Mouse (Mus musculus) intestine, embryonic 16.5 days (tissue): ENCODE measurements around the gene Spats2. TPM values are rescaled to one million over a fixed set of nuclear protein-coding genes. Genes with fewer than 3 reads are reported as not detected.
A peak's percentile ranks its signal among the peaks of the same experiment; 100 is the strongest.

Source experiments
- ATAC-seq: fragments of 200-750 bp; cut with Nextera tagmentation; 2 replicates; pipeline ENCODE4 v1.8.0; 2017; ENCODE audit warnings: moderate TSS enrichment, moderate library complexity
- H3K27ac ChIP-seq: fragments of 300-500 bp; sonication (generic); 2 replicates; pipeline ENCODE4 v1.5.1; 2014; ENCODE audit warnings: mild to moderate bottlenecking, low read length
- H3K27me3 ChIP-seq: fragments of 300-500 bp; sonication (generic); replicated peaks from 2 replicates; pipeline ENCODE4 v1.6.1; 2014; ENCODE audit warnings: low read length, control low read depth, mixed read lengths; ENCODE audit not compliant: control insufficient read depth, insufficient read depth
- H3K36me3 ChIP-seq: fragments of 300-500 bp; sonication (generic); 2 replicates; pipeline ENCODE4 v1.6.1; 2014; ENCODE audit warnings: low read length, control low read depth; ENCODE audit not compliant: control insufficient read depth, insufficient read depth
- H3K4me1 ChIP-seq: fragments of 300-500 bp; sonication (generic); 2 replicates; pipeline ENCODE4 v1.6.1; 2014; ENCODE audit warnings: low read length, control low read depth, mixed read lengths; ENCODE audit not compliant: control insufficient read depth, insufficient read depth
- H3K4me2 ChIP-seq: fragments of 300-500 bp; sonication (generic); 2 replicates; pipeline ENCODE4 v1.6.1; 2014; ENCODE audit warnings: low read depth, low read length, control low read depth
- H3K4me3 ChIP-seq: fragments of 300-500 bp; sonication (generic); 2 replicates; pipeline ENCODE4 v1.5.1; 2014; ENCODE audit warnings: mild to moderate bottlenecking, low read length
- H3K9ac ChIP-seq: fragments of 300-500 bp; sonication (generic); 2 replicates; pipeline ENCODE4 v1.6.1; 2014; ENCODE audit warnings: low read depth, low read length
- H3K9me3 ChIP-seq: fragments of 300-500 bp; sonication (generic); 2 replicates; pipeline ENCODE4 v1.6.1; 2016; ENCODE audit warnings: low read length, control low read depth; ENCODE audit not compliant: control insufficient read depth
- WGBS: fragments of 180-500 bp; shearing (Covaris S2); extraction: QIAGEN DNeasy Blood & Tissue Kit; methylation state at CpG from one replicate; pipeline ENCODE4 v1.1.7; 2014; 5-methylcytosine and 5-hydroxymethylcytosine counted together
- polyA plus RNA-seq: library from polyadenylated mRNA; unstranded; fragments of >200 nt; fragmentation: Nextera tagmentation; extraction: Ambion mirVana; gene quantifications from 2 replicates; pipeline ENCODE4 v1.2.1, GENCODE M21; 2015

Gene Spats2
- polyA plus RNA-seq, 1 experiment from 2014 or later, result 18.1 TPM

GRCm38 (mm10) chr15:99225081-99225810 is 99.5 kb downstream of the Spats2 start:
- no peak overlapping the region for H3K27ac ChIP-seq
- H3K9me3 ChIP-seq, result no peaks in the 10 kb centered on the region
- peak overlapping the region; percentile 87 for H3K4me2 ChIP-seq
- 0 out of 2 replicates have a peak, but pooled peaks have one; percentile 1 for ATAC-seq
- peaks cover 20% of the 10 kb centered on the region for H3K4me1 ChIP-seq
- under 1% methylated on average over 22 of the region's 22 CpGs for whole genome bisulfite sequencing
- H3K9ac ChIP-seq, result no peak overlapping the region
- peak overlapping the region; percentile 54 for H3K4me3 ChIP-seq
- peaks cover 66% of the 10 kb centered on the region for H3K27me3 ChIP-seq
- no peaks in the 10 kb centered on the region for H3K36me3 ChIP-seq

GRCm38 (mm10) chr15:99226090-99226489 is 100.4 kb downstream of the Spats2 start:
- H3K4me2 ChIP-seq, result no peak overlapping the region
- H3K9me3 ChIP-seq, result no peaks in the 10 kb centered on the region
- no peak for ATAC-seq
- no peaks in the 10 kb centered on the region for H3K36me3 ChIP-seq
- peaks cover 20% of the 10 kb centered on the region for H3K4me1 ChIP-seq
- no peak overlapping the region for H3K9ac ChIP-seq
- no peak overlapping the region for H3K27ac ChIP-seq
- no peak overlapping the region for H3K4me3 ChIP-seq
- peaks cover 69% of the 10 kb centered on the region for H3K27me3 ChIP-seq
- WGBS, result 31% methylated on average over 14 of the region's 14 CpGs

GRCm38 (mm10) chr15:99231998-99232397 is 106.3 kb downstream of the Spats2 start:
- WGBS, result 67% methylated on average over 10 of the region's 10 CpGs
- no peak overlapping the region for H3K4me2 ChIP-seq
- H3K27me3 ChIP-seq, result peaks cover 25% of the 10 kb centered on the region
- peaks cover 7% of the 10 kb centered on the region for H3K4me1 ChIP-seq
- H3K36me3 ChIP-seq, result no peaks in the 10 kb centered on the region
- ATAC-seq, result no peak
- no peak overlapping the region for H3K4me3 ChIP-seq
- no peak overlapping the region for H3K9ac ChIP-seq
- no peaks in the 10 kb centered on the region for H3K9me3 ChIP-seq
- H3K27ac ChIP-seq, result no peak overlapping the region

GRCm38 (mm10) chr15:99233719-99234118 is 108.0 kb downstream of the Spats2 start:
- Histone ChIP-seq H3K27me3 (peaks cover 14% of the 10 kb centered on the region), H3K4me3 (no peak overlapping the region), H3K4me1 (peaks cover 7% of the 10 kb centered on the region), H3K9ac (no peak overlapping the region), H3K9me3 (no peaks in the 10 kb centered on the region), H3K4me2 (no peak overlapping the region), H3K27ac (no peak overlapping the region), H3K36me3 (no peaks in the 10 kb centered on the region)
- 41% methylated on average over 17 of the region's 17 CpGs for WGBS
- no peak for ATAC-seq

- peaks cover 12% of the 10 kb centered on the region for H3K27me3 ChIP-seq
- peaks cover 7% of the 10 kb centered on the region for H3K4me1 ChIP-seq
- H3K9me3 ChIP-seq, result no peaks in the 10 kb centered on the region
- H3K36me3 ChIP-seq, result no peaks in the 10 kb centered on the region
- H3K4me3 ChIP-seq, result no peak overlapping the region
- H3K9ac ChIP-seq, result no peak overlapping the region
- ATAC-seq, result peak; percentile 45; the same call in 1 of the 2 replicates
- WGBS, result 52% methylated on average over 12 of the region's 12 CpGs
- no peak overlapping the region for H3K27ac ChIP-seq
- no peak overlapping the region for H3K4me2 ChIP-seq
These were observed 108.8 kb downstream of the Spats2 start for GRCm38 (mm10) chr15:99234326-99235010.

- Histone ChIP-seq H3K4me1 (peaks cover 7% of the 10 kb centered on the region), H3K9ac (no peak overlapping the region), H3K9me3 (no peaks in the 10 kb centered on the region), H3K27ac (no peak overlapping the region), H3K36me3 (peaks cover 7% of the 10 kb centered on the region; the same call in 1 of the 2 replicates), H3K4me3 (no peak overlapping the region), H3K27me3 (no peaks in the 10 kb centered on the region), H3K4me2 (no peak overlapping the region)
- WGBS, result 62% methylated on average over 11 of the region's 11 CpGs
- no peak for ATAC-seq
These were observed 112.3 kb downstream of the Spats2 start for GRCm38 (mm10) chr15:99238006-99238405.

GRCm38 (mm10) chr15:99240129-99240528 is 114.4 kb downstream of the Spats2 start:
- Histone ChIP-seq H3K4me1 (no peaks in the 10 kb centered on the region), H3K9me3 (no peaks in the 10 kb centered on the region), H3K4me2 (no peak overlapping the region), H3K4me3 (no peak overlapping the region), H3K27me3 (no peaks in the 10 kb centered on the region), H3K27ac (no peak overlapping the region), H3K9ac (no peak overlapping the region), H3K36me3 (peaks cover 14% of the 10 kb centered on the region; the same call in 1 of the 2 replicates)
- ATAC-seq, result no peak
- 79% methylated on average over 4 of the region's 4 CpGs for WGBS

- H3K27me3 ChIP-seq, result no peaks in the 10 kb centered on the region
- peaks cover 18% of the 10 kb centered on the region; the same call in 1 of the 2 replicates for H3K36me3 ChIP-seq
- H3K4me1 ChIP-seq, result no peaks in the 10 kb centered on the region
- H3K27ac ChIP-seq, result no peak overlapping the region
- no peak for ATAC-seq
- no peak overlapping the region for H3K4me2 ChIP-seq
- no peak overlapping the region for H3K4me3 ChIP-seq
- no peak overlapping the region for H3K9ac ChIP-seq
- H3K9me3 ChIP-seq, result no peaks in the 10 kb centered on the region
- WGBS, result 69% methylated on average over 4 of the region's 4 CpGs
These were observed 115.5 kb downstream of the Spats2 start for GRCm38 (mm10) chr15:99241249-99241648.

GRCm38 (mm10) chr15:99242045-99242444 is 116.3 kb downstream of the Spats2 start:
- no peak overlapping the region for H3K4me2 ChIP-seq
- H3K4me3 ChIP-seq, result no peak overlapping the region
- no peaks in the 10 kb centered on the region for H3K9me3 ChIP-seq
- peaks cover 21% of the 10 kb centered on the region; the same call in 1 of the 2 replicates for H3K36me3 ChIP-seq
- WGBS, result 91% methylated on average over 10 of the region's 10 CpGs
- no peaks in the 10 kb centered on the region for H3K27me3 ChIP-seq
- peak; percentile 9; the same call in 1 of the 2 replicates for ATAC-seq
- no peak overlapping the region for H3K9ac ChIP-seq
- no peak overlapping the region for H3K27ac ChIP-seq
- H3K4me1 ChIP-seq, result no peaks in the 10 kb centered on the region
